Mouse (Mus musculus): ENCODE results near the gene Rprd1b. TPM values are rescaled to one million over a fixed set of nuclear protein-coding genes. Genes with fewer than 3 reads are reported as not detected.
A peak's percentile ranks its signal among the peaks of the same experiment; 100 is the strongest.

Gene Rprd1b
- polyA plus RNA-seq, 1 experiment, result 11.4 TPM

- no peaks in the 10 kb centered on the region for H3K36me3 ChIP-seq (ENCODE audit: control insufficient read depth, insufficient read depth)
- no peaks in the 10 kb centered on the region for H3K79me2 ChIP-seq (ENCODE audit: control insufficient read depth, insufficient read depth)
- TF ChIP-seq MYOG (IDR thresholded peaks at IDR 0.05; ENCODE audit: control insufficient read depth, extremely low read depth, insufficient read length) (no peak), CTCF (IDR thresholded peaks at IDR 0.05; ENCODE audit: control insufficient read depth, insufficient read depth, insufficient read length) (no peak), CEBPB (IDR thresholded peaks at IDR 0.05; ENCODE audit: low read depth) (no peak), FOSL1 (IDR thresholded peaks at IDR 0.05; ENCODE audit: insufficient read depth, low read length, poor library complexity, severe bottlenecking) (no peak), MAX (IDR thresholded peaks at IDR 0.05) (no peak), MYOD1 (IDR thresholded peaks at IDR 0.05; ENCODE audit: control insufficient read depth, insufficient read length, low read depth) (no peak), USF1 (IDR thresholded peaks at IDR 0.05; ENCODE audit: low read depth) (no peak)
- H3ac ChIP-seq (ENCODE audit: control insufficient read depth, insufficient read length, low read depth), result no peak overlapping the region
- H3K79me3 ChIP-seq (ENCODE audit: low read depth), result no peaks in the 10 kb centered on the region
- H3K27me3 ChIP-seq (ENCODE audit: control insufficient read depth, insufficient read depth, insufficient read length), result no peaks in the 10 kb centered on the region
- no peak overlapping the region for H3K4me3 ChIP-seq (ENCODE audit: insufficient read depth, poor library complexity, severe bottlenecking)
Measured at GRCm38 (mm10) chr2:158094846-158095245, 66.5 kb downstream of the Rprd1b start.

DNA sequence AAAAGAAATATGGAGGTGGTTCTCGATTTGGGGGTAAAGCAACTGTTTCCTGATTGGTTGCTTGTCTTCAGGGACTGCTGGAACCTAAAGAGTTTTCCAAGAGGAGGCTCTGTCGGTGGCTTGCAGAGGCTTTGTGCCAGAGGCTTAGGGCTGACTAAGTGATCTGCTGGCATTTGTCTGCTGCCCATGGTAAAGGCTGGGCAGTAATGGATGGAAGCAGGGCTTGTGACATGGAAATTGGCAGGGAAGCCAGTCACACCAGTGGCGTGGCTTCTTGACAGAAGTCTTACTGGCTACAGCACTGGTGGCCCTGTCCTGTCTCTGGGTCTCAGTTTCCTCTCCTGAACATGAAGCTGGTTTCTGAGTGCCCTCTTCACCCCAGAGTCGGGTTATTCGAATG lies 68.8 kb downstream of the Rprd1b start:
- Histone ChIP-seq H3K4me3 (ENCODE audit: insufficient read depth, poor library complexity, severe bottlenecking) (no peak overlapping the region), H3K27me3 (ENCODE audit: control insufficient read depth, insufficient read depth, insufficient read length) (no peaks in the 10 kb centered on the region), H3K79me3 (ENCODE audit: low read depth) (no peaks in the 10 kb centered on the region), H3K36me3 (ENCODE audit: control insufficient read depth, insufficient read depth) (no peaks in the 10 kb centered on the region), H3ac (ENCODE audit: control insufficient read depth, insufficient read length, low read depth) (no peak overlapping the region), H3K79me2 (ENCODE audit: control insufficient read depth, insufficient read depth) (no peaks in the 10 kb centered on the region)
- no peak for TF ChIP-seq FOSL1 (IDR thresholded peaks at IDR 0.05; ENCODE audit: insufficient read depth, low read length, poor library complexity, severe bottlenecking)
- TF ChIP-seq CTCF (IDR thresholded peaks at IDR 0.05; ENCODE audit: control insufficient read depth, insufficient read depth, insufficient read length), result no peak
- TF ChIP-seq USF1 (IDR thresholded peaks at IDR 0.05; ENCODE audit: low read depth), result no peak
- no peak for TF ChIP-seq MYOG (IDR thresholded peaks at IDR 0.05; ENCODE audit: control insufficient read depth, extremely low read depth, insufficient read length)
- TF ChIP-seq MYOD1 (IDR thresholded peaks at IDR 0.05; ENCODE audit: control insufficient read depth, insufficient read length, low read depth), result no peak
- TF ChIP-seq CEBPB (IDR thresholded peaks at IDR 0.05; ENCODE audit: low read depth), result no peak
- TF ChIP-seq MAX (IDR thresholded peaks at IDR 0.05), result no peak

DNA sequence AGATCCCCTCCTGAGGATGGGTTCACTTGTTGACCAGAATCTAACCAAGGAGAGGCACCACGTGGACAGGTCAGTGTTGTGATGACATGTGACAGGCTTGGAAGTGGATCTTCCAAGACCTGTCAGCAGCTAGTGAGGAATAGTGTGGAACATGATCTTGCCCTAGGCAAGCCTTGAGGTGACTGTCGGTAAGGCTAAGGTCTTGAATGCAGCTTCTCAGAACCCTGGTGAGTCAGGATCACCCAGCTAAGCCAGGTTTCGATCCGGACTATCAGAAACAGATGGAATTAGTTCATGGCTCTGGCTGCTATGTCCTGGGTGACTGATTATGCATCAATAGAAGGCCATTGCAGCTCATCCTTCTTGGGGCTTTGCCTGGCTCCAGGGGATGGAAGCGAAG lies 70.4 kb downstream of the Rprd1b start:
- no peaks in the 10 kb centered on the region for H3K79me2 ChIP-seq (ENCODE audit: control insufficient read depth, insufficient read depth)
- H3K36me3 ChIP-seq (ENCODE audit: control insufficient read depth, insufficient read depth), result no peaks in the 10 kb centered on the region
- TF ChIP-seq MYOD1 (IDR thresholded peaks at IDR 0.05; ENCODE audit: control insufficient read depth, insufficient read length, low read depth), result no peak
- no peak for TF ChIP-seq MYOG (IDR thresholded peaks at IDR 0.05; ENCODE audit: control insufficient read depth, extremely low read depth, insufficient read length)
- no peak overlapping the region for H3ac ChIP-seq (ENCODE audit: control insufficient read depth, insufficient read length, low read depth)
- no peaks in the 10 kb centered on the region for H3K27me3 ChIP-seq (ENCODE audit: control insufficient read depth, insufficient read depth, insufficient read length)
- H3K79me3 ChIP-seq (ENCODE audit: low read depth), result no peaks in the 10 kb centered on the region
- H3K4me3 ChIP-seq (ENCODE audit: insufficient read depth, poor library complexity, severe bottlenecking), result no peak overlapping the region

DNA sequence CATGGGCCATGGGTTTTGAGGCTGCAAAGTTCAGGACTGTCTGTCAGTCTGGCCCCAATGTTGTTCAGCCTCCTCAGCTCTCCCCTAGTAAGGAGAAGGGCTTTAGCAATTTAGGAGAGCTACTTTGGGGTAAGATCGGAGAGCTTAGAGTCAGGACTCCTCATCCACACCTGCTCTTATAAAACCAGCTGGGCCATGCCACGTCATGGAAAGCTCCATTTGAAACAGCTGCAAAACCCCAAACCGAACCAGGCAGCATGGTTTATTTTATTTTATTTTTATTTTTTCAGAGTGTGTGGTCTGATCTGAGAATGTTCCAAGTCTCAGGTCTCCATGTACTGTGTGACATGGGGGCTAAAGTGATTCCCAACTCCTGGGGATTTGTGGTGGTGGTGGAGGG lies 71.2 kb downstream of the Rprd1b start:
- H3K4me3 ChIP-seq (ENCODE audit: insufficient read depth, poor library complexity, severe bottlenecking), result no peak overlapping the region
- TF ChIP-seq CTCF (IDR thresholded peaks at IDR 0.05; ENCODE audit: control insufficient read depth, insufficient read depth, insufficient read length) (no peak), MAX (IDR thresholded peaks at IDR 0.05) (no peak), USF1 (IDR thresholded peaks at IDR 0.05; ENCODE audit: low read depth) (no peak), MYOG (IDR thresholded peaks at IDR 0.05; ENCODE audit: control insufficient read depth, extremely low read depth, insufficient read length) (no peak), CEBPB (IDR thresholded peaks at IDR 0.05; ENCODE audit: low read depth) (no peak), MYOD1 (IDR thresholded peaks at IDR 0.05; ENCODE audit: control insufficient read depth, insufficient read length, low read depth) (no peak), FOSL1 (IDR thresholded peaks at IDR 0.05; ENCODE audit: insufficient read depth, low read length, poor library complexity, severe bottlenecking) (no peak)
- H3K79me3 ChIP-seq (ENCODE audit: low read depth), result no peaks in the 10 kb centered on the region
- no peaks in the 10 kb centered on the region for H3K79me2 ChIP-seq (ENCODE audit: control insufficient read depth, insufficient read depth)
- no peak overlapping the region for H3ac ChIP-seq (ENCODE audit: control insufficient read depth, insufficient read length, low read depth)
- H3K27me3 ChIP-seq (ENCODE audit: control insufficient read depth, insufficient read depth, insufficient read length), result no peaks in the 10 kb centered on the region
- H3K36me3 ChIP-seq (ENCODE audit: control insufficient read depth, insufficient read depth), result no peaks in the 10 kb centered on the region

DNA sequence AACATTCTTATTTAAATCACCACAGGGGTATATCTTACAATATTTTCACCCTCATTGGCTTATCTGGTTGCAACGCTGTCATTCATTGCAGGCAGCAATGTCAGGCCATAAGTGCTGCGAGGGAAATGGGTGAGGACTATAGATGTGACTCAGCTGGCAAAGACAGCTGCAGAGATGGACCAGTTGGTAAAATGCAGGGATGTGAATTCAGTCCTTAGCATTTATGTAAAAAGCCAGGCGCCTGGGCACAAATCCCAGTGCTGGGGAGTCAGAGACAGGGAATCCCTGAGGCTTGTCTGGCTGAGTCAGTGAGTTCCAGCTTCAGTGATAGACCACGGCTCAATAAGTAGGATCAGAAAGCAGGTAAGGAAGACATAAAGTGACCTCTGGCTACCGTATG lies 73.5 kb downstream of the Rprd1b start:
- H3K79me3 ChIP-seq (ENCODE audit: low read depth), result no peaks in the 10 kb centered on the region
- peak; percentile 82 for TF ChIP-seq MYOD1 (IDR thresholded peaks at IDR 0.05; ENCODE audit: control insufficient read depth, insufficient read length, low read depth)
- TF ChIP-seq USF1 (IDR thresholded peaks at IDR 0.05; ENCODE audit: low read depth), result no peak
- no peak for TF ChIP-seq CTCF (IDR thresholded peaks at IDR 0.05; ENCODE audit: control insufficient read depth, insufficient read depth, insufficient read length)
- no peak for TF ChIP-seq FOSL1 (IDR thresholded peaks at IDR 0.05; ENCODE audit: insufficient read depth, low read length, poor library complexity, severe bottlenecking)
- H3K36me3 ChIP-seq (ENCODE audit: control insufficient read depth, insufficient read depth), result no peaks in the 10 kb centered on the region
- H3ac ChIP-seq (ENCODE audit: control insufficient read depth, insufficient read length, low read depth), result no peak overlapping the region
- no peaks in the 10 kb centered on the region for H3K79me2 ChIP-seq (ENCODE audit: control insufficient read depth, insufficient read depth)
- no peak overlapping the region for H3K4me3 ChIP-seq (ENCODE audit: insufficient read depth, poor library complexity, severe bottlenecking)
- no peaks in the 10 kb centered on the region for H3K27me3 ChIP-seq (ENCODE audit: control insufficient read depth, insufficient read depth, insufficient read length)

GRCm38 (mm10) chr2:158104966-158105365 lies 76.7 kb downstream of the Rprd1b start:
- Histone ChIP-seq H3K27me3 (ENCODE audit: control insufficient read depth, insufficient read depth, insufficient read length) (no peaks in the 10 kb centered on the region), H3ac (ENCODE audit: control insufficient read depth, insufficient read length, low read depth) (no peak overlapping the region), H3K36me3 (ENCODE audit: control insufficient read depth, insufficient read depth) (no peaks in the 10 kb centered on the region), H3K79me3 (ENCODE audit: low read depth) (no peaks in the 10 kb centered on the region), H3K4me3 (ENCODE audit: insufficient read depth, poor library complexity, severe bottlenecking) (no peak overlapping the region), H3K79me2 (ENCODE audit: control insufficient read depth, insufficient read depth) (no peaks in the 10 kb centered on the region)
- TF ChIP-seq MYOG (IDR thresholded peaks at IDR 0.05; ENCODE audit: control insufficient read depth, extremely low read depth, insufficient read length) (no peak), MYOD1 (IDR thresholded peaks at IDR 0.05; ENCODE audit: control insufficient read depth, insufficient read length, low read depth) (no peak), USF1 (IDR thresholded peaks at IDR 0.05; ENCODE audit: low read depth) (no peak), CTCF (IDR thresholded peaks at IDR 0.05; ENCODE audit: control insufficient read depth, insufficient read depth, insufficient read length) (no peak), MAX (IDR thresholded peaks at IDR 0.05) (no peak), FOSL1 (IDR thresholded peaks at IDR 0.05; ENCODE audit: insufficient read depth, low read length, poor library complexity, severe bottlenecking) (no peak), CEBPB (IDR thresholded peaks at IDR 0.05; ENCODE audit: low read depth) (no peak)

Data from C2C12 (cell line).